Mouse (Mus musculus) adrenal gland (tissue): ENCODE measurements around the gene Phlpp2.

ENCODE experiments used
- intact Hi-C: fragments of 180-260 bp; cut with DNase I; formaldehyde crosslinking; loops from one replicate; pipeline ENCODE4 v1.15.1; 2025

Phlpp2 gene

DNA sequence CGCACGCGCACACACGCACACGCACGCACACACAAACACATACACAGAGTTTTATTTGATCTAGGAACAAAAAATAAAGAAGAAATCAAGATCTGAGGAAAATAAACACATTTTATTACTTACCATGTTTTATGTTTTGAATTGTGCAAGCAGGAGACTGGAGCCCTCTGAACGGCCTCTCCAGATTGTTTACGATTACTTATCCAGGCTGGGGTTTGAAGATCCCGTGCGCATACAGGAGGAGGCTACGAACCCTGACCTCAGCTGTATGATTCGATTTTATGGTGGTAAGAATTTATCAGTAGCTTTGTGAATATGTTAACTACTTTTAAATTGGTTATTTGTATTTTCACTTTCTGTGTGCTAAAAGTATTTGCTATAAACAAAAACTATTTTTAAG is 27.0 kb downstream of the Phlpp2 start:
- intact Hi-C loops, result no loop called here

- intact Hi-C loops, result no loop called here
Observed at GRCm38 (mm10) chr8:109902379-109902778, 34.0 kb downstream of the Phlpp2 start.

- intact Hi-C loops, result no loop called here
Observed at GRCm38 (mm10) chr8:109903909-109904469, 35.6 kb downstream of the Phlpp2 start.

- intact Hi-C loops, result no loop called here
Observed at GRCm38 (mm10) chr8:109904928-109905668, 36.8 kb downstream of the Phlpp2 start.

DNA sequence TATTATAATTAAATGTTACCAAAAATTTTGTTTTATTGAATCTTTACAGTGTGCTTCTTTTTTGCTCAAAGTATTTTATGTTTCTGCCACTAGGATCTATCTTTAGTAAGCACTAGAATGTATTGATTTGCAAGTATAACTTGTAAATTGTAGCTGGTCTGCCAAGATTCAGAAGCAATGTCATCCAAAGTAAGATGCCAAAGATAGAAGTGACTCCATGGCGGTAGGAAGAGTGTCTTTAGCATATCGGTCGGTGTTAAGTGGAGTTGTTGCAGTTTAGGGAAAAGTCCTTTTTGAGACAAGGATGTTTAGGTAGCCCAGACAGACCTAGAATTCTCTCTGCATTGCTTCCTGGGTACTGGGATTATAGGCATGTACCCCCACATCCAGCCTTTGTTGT is 38.6 kb downstream of the Phlpp2 start:
- intact Hi-C loops, result no loop called here

DNA sequence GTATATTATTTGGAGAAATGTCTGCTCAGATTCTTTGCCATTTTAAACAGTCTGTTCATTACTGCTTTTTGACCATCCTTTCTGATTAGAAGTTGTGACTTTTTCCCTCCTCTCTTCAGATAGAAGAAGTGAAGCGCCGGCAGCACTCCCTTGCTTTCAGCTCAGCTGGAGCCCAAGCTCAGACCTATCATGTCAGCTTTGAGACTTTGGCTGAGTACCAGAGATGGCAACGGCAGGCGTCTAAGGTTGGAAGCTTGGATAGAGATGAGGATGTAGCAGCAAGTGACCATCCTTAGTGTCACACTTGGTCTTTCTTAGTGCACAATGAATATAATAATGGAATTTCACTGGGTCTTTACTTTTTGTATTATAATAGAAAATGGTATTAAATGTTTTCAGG is 39.0 kb downstream of the Phlpp2 start:
- intact Hi-C loops, result no loop called here

- intact Hi-C loops, result loop anchor here (5.0 kb wide), 1 partner anchor 45 kb away; no protein-coding TSS in a partner anchor
Observed at GRCm38 (mm10) chr8:109917277-109917676, 48.9 kb downstream of the Phlpp2 start.

GRCm38 (mm10) chr8:109920406-109921390 is 52.4 kb downstream of the Phlpp2 start:
- intact Hi-C loops, result no loop called here

DNA sequence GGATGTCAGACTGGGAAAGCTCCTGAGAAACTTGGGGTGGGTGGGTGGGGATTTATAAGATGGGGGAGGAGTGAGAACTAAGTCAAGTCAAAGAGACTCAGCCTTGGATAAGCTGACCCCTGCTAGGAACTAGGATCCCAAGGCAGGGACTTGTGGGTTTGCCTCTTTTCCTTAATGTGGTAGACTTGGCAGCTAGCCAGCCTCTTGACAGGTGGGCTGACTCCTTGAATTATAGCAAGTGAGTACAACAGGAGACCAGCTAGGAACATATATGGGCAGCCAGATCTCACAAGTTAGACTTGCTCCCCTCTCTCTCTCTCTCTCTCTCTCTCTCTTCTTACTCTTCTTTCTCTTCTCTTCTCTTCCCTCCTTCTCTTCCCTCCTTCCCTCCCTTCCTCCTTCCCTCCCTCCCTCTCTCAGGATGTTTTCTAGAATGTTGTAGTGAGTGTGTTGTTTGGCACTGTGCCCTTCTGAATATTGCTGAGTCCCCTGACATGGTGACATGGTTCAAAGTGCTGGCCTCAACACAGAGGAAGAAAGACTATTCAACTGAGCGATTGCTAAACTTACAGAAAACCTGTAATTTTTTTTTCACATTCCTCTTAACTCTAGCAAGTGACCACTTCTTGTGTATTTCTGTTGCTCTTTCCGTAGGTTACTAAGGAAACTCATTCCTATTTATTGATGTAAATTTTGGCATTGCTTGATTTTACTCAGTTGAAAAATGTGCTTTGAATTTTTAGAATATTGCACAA is 73.4 kb downstream of the Phlpp2 start:
- intact Hi-C loops, result no loop called here

GRCm38 (mm10) chr8:109945153-109945632 is 76.9 kb downstream of the Phlpp2 start:
- intact Hi-C loops, result no loop called here

DNA sequence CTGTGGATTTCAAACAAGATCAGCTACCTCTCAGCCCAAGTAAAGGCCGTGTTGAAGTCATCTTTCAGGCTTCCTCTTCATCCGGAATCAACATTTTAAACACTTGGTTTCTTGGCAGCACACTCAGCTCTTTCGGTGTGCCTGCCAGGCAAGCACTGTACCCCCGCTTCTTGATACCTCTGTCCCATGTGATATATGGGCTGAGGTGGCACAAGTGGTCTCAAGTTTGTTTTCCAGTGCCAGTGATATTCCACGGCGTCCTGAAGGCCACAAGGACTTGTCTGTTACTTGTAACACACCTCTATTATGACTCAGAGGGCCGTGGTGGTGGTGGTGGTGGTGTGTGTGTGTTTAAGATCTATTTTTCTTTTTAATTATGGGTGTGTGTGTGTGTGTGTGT is 77.4 kb downstream of the Phlpp2 start:
- intact Hi-C loops, result no loop called here

DNA sequence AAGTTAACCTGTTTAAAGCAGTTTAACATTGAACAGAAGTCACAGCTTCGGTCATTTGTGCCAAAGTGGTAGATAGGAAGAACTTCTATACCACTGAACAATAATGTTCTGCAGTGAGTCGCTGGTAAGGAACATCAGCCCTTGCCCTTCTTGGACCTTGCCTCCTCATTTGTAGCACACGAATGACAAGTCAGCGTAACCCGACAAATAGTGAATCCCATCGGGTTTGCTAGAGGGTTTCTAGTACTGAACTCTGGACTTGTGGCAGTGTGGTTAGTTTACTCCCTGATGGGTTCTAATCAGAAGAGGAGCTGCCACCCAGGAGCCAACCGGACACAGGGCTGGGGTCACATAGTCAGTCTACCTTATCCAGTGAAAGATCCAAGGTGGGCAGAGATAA is 77.9 kb downstream of the Phlpp2 start:
- intact Hi-C loops, result no loop called here

GRCm38 (mm10) chr8:109947447-109948284 is 79.3 kb downstream of the Phlpp2 start:
- intact Hi-C loops, result no loop called here

DNA sequence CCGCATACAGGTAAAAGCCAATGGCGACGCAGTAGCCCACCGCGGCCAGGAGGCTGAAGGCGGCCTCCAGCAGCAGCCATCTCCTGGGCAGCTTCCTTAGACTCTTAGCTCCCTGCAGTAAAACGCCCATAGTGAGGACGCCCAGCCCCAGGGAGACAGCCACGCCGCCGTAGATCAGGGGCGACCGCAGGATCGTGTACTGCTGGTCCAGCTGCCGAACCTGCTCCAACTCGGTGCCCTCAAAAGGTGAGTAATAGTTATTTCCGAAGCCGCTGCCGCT is 79.9 kb downstream of the Phlpp2 start:
- intact Hi-C loops, result no loop called here

DNA sequence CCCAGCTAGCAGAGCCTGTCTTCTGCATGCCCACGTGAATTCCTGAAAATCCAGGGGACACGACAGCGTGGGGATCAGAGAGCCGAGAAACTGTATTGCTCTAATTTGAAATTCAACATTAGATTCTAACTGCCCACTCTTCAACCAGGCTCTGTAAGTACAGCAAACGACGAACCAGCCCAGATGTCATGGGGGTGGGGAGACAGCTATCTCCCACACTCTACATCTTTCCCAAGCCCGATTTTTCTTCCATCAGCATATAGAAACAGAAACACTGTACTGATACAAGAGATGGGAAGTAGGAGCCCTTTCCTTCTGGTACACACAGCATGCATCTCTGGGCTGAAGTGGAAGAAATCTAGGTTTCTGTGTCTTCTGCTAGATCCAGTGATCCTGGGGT is 83.8 kb downstream of the Phlpp2 start:
- intact Hi-C loops, result no loop called here

DNA sequence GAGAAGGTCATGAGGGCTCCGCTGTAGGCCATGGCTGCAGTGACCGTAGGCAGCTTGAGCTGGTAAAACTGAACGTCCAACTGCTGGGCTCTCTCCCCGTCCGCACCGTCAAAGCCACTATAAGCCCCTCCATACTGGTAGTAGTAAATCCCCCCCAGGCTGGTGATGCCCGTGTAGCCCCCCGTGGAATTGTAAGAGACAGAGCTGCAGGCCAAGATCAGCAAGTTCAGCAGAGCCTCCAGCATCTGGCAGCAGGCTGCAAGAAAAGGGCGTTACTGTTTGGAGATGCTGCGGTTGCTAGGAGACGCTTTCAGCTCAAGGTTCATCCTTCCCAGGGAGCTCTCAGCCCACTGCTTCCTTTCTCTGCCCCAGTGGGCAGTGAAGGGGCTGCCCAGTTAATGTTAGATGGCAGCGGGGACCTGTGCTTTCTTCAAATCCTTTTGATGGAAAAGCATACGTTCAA is 86.2 kb downstream of the Phlpp2 start:
- intact Hi-C loops, result no loop called here

GRCm38 (mm10) chr8:109957167-109958028 is 89.1 kb downstream of the Phlpp2 start:
- intact Hi-C loops, result no loop called here

DNA sequence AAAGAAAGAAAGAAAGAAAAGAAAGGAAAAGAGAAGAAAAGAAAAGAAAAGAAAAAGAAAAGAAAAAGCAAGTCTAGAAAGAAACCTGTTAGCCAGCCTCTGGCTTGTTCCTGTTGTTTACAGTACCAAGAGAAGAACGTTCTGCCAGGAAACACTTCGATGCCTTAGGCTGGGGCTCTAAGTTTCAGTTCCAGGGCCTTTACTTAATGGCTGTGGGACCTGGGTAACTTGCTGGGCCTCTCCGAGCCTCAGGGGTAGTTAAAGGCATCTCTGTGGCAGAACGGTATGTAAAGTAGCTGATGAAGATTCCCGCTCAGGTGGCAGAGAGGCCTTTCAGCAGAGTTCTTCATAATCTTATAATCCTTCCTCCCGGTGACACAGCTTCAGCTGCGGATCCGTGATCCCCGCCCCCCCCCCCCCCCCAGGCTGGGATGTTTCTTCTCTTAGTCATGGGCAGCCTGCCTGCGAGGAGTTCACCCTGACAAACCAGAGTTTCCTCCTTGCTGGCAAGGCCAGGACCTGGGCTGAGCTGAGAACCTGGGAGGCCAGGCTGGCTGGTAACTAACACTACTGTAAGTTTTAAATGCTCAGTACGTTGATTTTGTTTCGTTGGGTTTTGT is 89.8 kb downstream of the Phlpp2 start:
- intact Hi-C loops, result no loop called here

GRCm38 (mm10) chr8:109959112-109959511 is 90.8 kb downstream of the Phlpp2 start:
- intact Hi-C loops, result no loop called here
